Mouse (Mus musculus) gastrocnemius, adult 18-20 months (tissue): ENCODE data around the gene Ccdc57. TPM values are rescaled to one million over a fixed set of nuclear protein-coding genes. Genes with fewer than 3 reads are reported as not detected.
"Not testable (repeated sequence)": the region's sequence is repeated elsewhere in the genome, so short reads cannot be mapped to it uniquely, and the experiment has no call there.

Experiments
- DNase-seq: peaks from one replicate; pipeline ENCODE4 v3.0.0; 2021; ENCODE audit warnings: low spot score
- total RNA-seq, 2 experiments: library from RNA; stranded (reverse); gene quantifications; 2 replicates each; pipeline ENCODE4 v1.2.3; 2021

The Ccdc57 gene
- total RNA-seq, 2 experiments from 2014 or later, result 3.0 to 3.5 TPM

- not testable (repeated sequence) for DNase-seq
These were observed 144.2 kb downstream of the Ccdc57 start for GRCm38 (mm10) chr11:120788460-120788859.

DNA sequence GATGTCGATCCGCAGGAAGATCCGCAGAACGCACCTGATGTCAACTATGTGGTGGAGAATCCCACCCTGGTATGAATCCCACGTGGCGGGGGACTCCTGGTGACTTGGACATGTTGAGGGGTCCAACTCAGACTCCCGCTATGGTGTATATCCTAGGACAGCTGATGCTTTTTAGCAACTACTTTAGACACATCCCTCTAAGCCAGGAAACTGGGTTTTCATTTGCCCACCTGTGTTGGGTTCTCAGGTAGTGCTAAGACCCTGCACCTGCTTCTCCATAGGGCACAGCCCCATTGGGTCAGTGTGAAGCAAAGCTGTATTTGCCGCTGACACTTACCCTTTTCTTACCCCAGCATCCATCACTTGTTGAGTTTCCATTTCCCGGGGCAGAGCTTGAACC lies 147.5 kb downstream of the Ccdc57 start:
- no peak for DNase-seq

GRCm38 (mm10) chr11:120784064-120784791 lies 148.4 kb downstream of the Ccdc57 start, which contains the start of the genes Rfng and Gps1:
TSS of gene Rfng (minus strand) at chr11:120784207.
TSS of gene Gps1 (plus strand) at chr11:120784272.
- peak; percentile 84 for DNase-seq

DNA sequence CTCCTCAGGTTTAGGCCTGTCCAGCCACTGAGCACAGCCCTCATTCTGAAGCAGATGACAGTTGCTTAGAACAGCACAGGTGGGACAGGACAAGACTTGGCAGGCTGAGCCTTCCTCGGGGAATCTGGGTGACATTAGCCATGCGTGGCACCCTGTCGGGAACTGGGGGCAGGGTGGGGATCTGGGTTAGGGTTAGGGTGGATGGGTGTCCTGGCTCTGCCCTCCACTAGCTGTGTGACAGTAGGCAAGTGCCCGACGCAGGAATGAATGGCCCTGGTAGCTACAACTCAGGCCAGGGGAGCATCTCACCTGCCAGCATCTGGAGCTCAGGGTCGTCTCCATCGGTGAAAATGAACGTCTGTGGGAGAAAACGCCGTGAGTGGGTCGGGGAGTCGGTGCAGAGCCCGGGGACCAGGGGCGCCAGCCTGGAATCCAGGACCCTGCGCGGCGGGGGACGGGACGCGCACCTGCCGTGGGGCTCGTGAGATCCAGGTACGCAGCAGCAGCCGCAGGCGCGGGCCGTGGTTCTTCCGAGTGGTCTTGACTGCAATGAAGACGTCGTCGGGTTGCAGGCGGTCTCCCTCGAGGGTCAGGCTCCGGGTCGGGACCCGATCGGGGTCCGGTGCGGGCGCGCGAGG lies 149.1 kb downstream of the Ccdc57 start:
- DNase-seq, result no peak

DNA sequence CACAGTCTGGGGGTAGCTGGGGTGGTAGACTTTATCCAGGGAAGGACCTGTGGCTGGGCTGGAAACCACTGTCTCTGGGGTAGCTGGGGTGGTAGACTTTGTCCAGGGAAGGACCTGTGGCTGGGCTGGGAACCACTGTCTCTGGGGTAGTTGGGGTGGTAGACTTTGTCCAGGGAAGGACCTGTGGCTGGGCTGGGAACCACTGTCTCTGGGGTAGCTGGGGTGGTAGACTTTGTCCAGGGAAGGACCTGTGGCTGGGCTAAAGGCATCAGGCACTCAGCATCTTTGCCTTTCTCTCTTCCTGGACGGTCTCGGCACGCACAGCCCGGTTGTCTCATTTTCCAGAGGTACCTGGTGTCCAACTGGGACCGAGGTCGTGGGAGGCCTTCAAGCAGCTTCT lies 151.3 kb downstream of the Ccdc57 start:
- not testable (repeated sequence) for DNase-seq

DNA sequence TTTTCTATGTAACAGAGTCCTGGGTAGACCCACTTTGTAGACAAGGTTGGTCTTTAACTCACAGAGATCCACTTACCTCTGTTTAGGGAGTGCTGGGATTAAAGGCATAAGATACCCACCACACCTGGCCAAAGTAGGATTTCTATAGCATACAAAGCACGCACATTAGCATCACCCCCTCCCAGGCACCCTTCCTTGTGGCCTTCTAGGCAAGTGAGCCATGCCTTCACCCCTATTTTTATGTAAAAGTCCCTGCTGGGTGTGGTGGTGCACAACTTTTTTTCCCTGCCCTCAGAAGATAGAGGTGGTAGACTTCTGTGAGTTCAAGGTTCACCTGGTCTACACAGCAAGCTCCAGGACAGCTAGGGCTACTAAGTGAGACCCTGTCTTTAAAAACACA lies 152.8 kb downstream of the Ccdc57 start:
- no peak for DNase-seq

- no peak for DNase-seq
These were observed 155.5 kb downstream of the Ccdc57 start for GRCm38 (mm10) chr11:120777123-120777522.

Other genes with a start within 250 kb of the Ccdc57 start
- gene Cenpx, start 219.1 kb downstream of the Ccdc57 start, total RNA-seq, result 10 to 100 TPM; 24.2 to 32.0 TPM
- gene Lrrc45, start 218.9 kb downstream of the Ccdc57 start, total RNA-seq, result 1 to 10 TPM; 2.3 to 3.0 TPM
- gene Rac3, start 211.4 kb downstream of the Ccdc57 start, total RNA-seq, result 1 to 10 TPM in 1 of 2 experiments, under 1 TPM in 1; 0.95 to 1.3 TPM
- gene Dcxr, start 205.6 kb downstream of the Ccdc57 start, total RNA-seq, result 1 to 10 TPM; 8.2 to 9.6 TPM
- gene Cbr2, start 200.8 kb downstream of the Ccdc57 start, total RNA-seq, result 10 to 100 TPM; 11.6 to 16.9 TPM
- gene Hmga1b, start 170.1 kb downstream of the Ccdc57 start, total RNA-seq, result 10 to 100 TPM; 20.4 to 22.2 TPM
- gene Rfng, start 148.7 kb downstream of the Ccdc57 start, total RNA-seq, result 10 to 100 TPM; 12.6 to 13.0 TPM
- gene Gps1, start 148.6 kb downstream of the Ccdc57 start, total RNA-seq, result 10 to 100 TPM; 62.5 to 63.3 TPM
- 10 to 100 TPM; 27.6 to 28.6 TPM for gene Dus1l, start 136.5 kb downstream of the Ccdc57 start, total RNA-seq
- 10 to 100 TPM; 11.4 to 17.1 TPM for gene Fasn, start 108.3 kb downstream of the Ccdc57 start, total RNA-seq
- 100 to 1,000 TPM; 257 to 298 TPM for gene Slc16a3, start 15.6 kb upstream of the Ccdc57 start, total RNA-seq
- 10 to 100 TPM; 48.7 to 57.4 TPM for gene Csnk1d, start 58.5 kb upstream of the Ccdc57 start, total RNA-seq
- gene Cd7, start 106.5 kb upstream of the Ccdc57 start, total RNA-seq, result not detected
- not detected for gene Sectm1b, start 130.7 kb upstream of the Ccdc57 start, total RNA-seq
- gene Sectm1a, start 148.3 kb upstream of the Ccdc57 start, total RNA-seq, result under 1 TPM in 1 of 2 experiments, not detected in 1; 0.17 TPM
- not detected for gene Tex19.2, start 185.8 kb upstream of the Ccdc57 start, total RNA-seq
- not detected for gene Tex19.1, start 213.3 kb upstream of the Ccdc57 start, total RNA-seq
- gene Uts2r, start 227.4 kb upstream of the Ccdc57 start, total RNA-seq, result 1 to 10 TPM in 1 of 2 experiments, under 1 TPM in 1; 0.62 to 1.0 TPM